Mouse (Mus musculus) T-helper 1 cell (primary cell): Measurements from ENCODE around the gene Rab44.

Experiments
- in situ Hi-C: fragments of 300-600 bp; cut with MboI, MseI; formaldehyde crosslinking; loops from one replicate; pipeline ENCODE4 v1.15.1; 2025; ENCODE audit warnings: high pct_unique_total_duplicates

Gene Rab44

GRCm38 (mm10) chr17:29090776-29091175 is 23.2 kb upstream of the Rab44 start, which contains the start of gene Cdkn1a:
Cdkn1a (plus strand) TSS chr17:29090976.
- in situ Hi-C loops = loop anchor here (5.0 kb wide), 1 partner anchor 38 kb away; no protein-coding TSS in a partner anchor

- in situ Hi-C loops = loop anchor here (5.0 kb wide), 1 partner anchor 39 kb away; no protein-coding TSS in a partner anchor
Observed at GRCm38 (mm10) chr17:29091348-29091944, 22.5 kb upstream of the Rab44 start.

GRCm38 (mm10) chr17:29092497-29092896 is 21.4 kb upstream of the Rab44 start:
- in situ Hi-C loops = loop anchor here (5.0 kb wide), 1 partner anchor 40 kb away; no protein-coding TSS in a partner anchor

- in situ Hi-C loops = loop anchor here (5.0 kb wide), 1 partner anchor 41 kb away; no protein-coding TSS in a partner anchor
Observed at GRCm38 (mm10) chr17:29093110-29093952, 20.6 kb upstream of the Rab44 start.

GRCm38 (mm10) chr17:29093961-29094309 is 20.0 kb upstream of the Rab44 start:
- in situ Hi-C loops = loop anchor here (5.0 kb wide), 1 partner anchor 42 kb away; no protein-coding TSS in a partner anchor

- in situ Hi-C loops = loop anchor here (5.0 kb wide), 1 partner anchor 42 kb away; no protein-coding TSS in a partner anchor
Observed at GRCm38 (mm10) chr17:29094310-29095181, 19.4 kb upstream of the Rab44 start.

GRCm38 (mm10) chr17:29095201-29095733 is 18.7 kb upstream of the Rab44 start:
- in situ Hi-C loops = no loop called here

- in situ Hi-C loops = no loop called here
Observed at GRCm38 (mm10) chr17:29096245-29096644, 17.7 kb upstream of the Rab44 start.

GRCm38 (mm10) chr17:29096851-29097561 is 16.9 kb upstream of the Rab44 start:
- in situ Hi-C loops = no loop called here

- in situ Hi-C loops = no loop called here
Observed at GRCm38 (mm10) chr17:29098291-29098690, 15.7 kb upstream of the Rab44 start.

GRCm38 (mm10) chr17:29099076-29099475 is 14.9 kb upstream of the Rab44 start:
- in situ Hi-C loops = no loop called here

- in situ Hi-C loops = no loop called here
Observed at GRCm38 (mm10) chr17:29100627-29101026, 13.3 kb upstream of the Rab44 start.

- in situ Hi-C loops = loop anchor here (5.0 kb wide), 1 partner anchor 117 kb away; no protein-coding TSS in a partner anchor
Observed at GRCm38 (mm10) chr17:29110356-29110755, 3.6 kb upstream of the Rab44 start.

- in situ Hi-C loops = loop anchor here (5.0 kb wide), 1 partner anchor 116 kb away; no protein-coding TSS in a partner anchor
Observed at GRCm38 (mm10) chr17:29111332-29111731, 2.6 kb upstream of the Rab44 start.

- in situ Hi-C loops = no loop called here
Observed at GRCm38 (mm10) chr17:29116023-29116422, 2.1 kb downstream of the Rab44 start.

- in situ Hi-C loops = no loop called here
Observed at GRCm38 (mm10) chr17:29117006-29117648, 3.2 kb downstream of the Rab44 start.

- in situ Hi-C loops = no loop called here
Observed at GRCm38 (mm10) chr17:29118057-29118456, 4.1 kb downstream of the Rab44 start.

GRCm38 (mm10) chr17:29120666-29121065 is 6.7 kb downstream of the Rab44 start:
- in situ Hi-C loops = loop anchor here (10.0 kb wide), 2 partner anchors 1214 to 1966 kb away; no protein-coding TSS in a partner anchor

- in situ Hi-C loops = loop anchor here (10.0 kb wide), 2 partner anchors 1212 to 1968 kb away; no protein-coding TSS in a partner anchor
Observed at GRCm38 (mm10) chr17:29122817-29123216, 8.9 kb downstream of the Rab44 start.
